Mouse (Mus musculus): ENCODE results near the gene Zfp575. TPM values are rescaled to one million over a fixed set of nuclear protein-coding genes. Genes with fewer than 3 reads are reported as not detected.

Zfp575 gene
- polyA plus RNA-seq, 1 experiment, result 2.6 TPM

DNA sequence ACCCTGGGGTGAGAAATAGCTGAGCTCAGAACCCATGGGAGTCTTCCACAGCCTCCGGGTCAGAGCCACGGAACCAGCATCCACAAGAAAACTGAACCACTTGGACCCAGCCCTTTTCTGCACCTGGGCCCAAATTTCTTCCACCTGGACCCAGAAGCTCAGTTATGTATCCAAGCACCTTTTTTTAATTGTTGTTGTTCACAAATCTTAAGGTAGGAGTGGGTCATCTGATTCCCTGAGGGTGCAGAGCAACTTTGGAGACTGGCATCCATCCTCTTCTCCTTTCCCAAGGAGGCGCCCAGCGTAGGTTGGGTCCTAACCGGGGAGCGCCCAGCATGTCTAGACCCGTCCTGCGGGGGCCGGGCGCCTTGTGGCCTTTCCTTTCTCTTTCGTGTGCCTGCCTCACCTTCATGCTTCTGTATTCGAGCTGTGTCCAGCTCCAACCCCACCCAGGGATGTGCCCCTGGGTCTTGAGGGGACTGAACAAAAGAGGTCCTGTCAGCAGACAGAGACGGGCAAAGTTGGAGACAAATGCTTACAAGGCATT is 41.3 kb downstream of the Zfp575 start, which contains the start of the genes Pinlyp and Xrcc1:
Gene Pinlyp, minus strand, starts transcription at position 51 of the 547 bp plus-strand sequence.
Gene Xrcc1, plus strand, starts transcription at position 222 of the 547 bp plus-strand sequence.
- H3K4me1 ChIP-seq (ENCODE audit: control insufficient read depth, insufficient read depth, low read length), result no peaks in the 10 kb centered on the region
- no peak within 1 kb of the TSS for H3K27ac ChIP-seq (ENCODE audit: insufficient read depth, low read length)
- TF ChIP-seq CTCF (IDR thresholded peaks at IDR 0.05; ENCODE audit: borderline replicate concordance, insufficient read depth, low read length) (no peak), POLR2A (IDR thresholded peaks at IDR 0.05; ENCODE audit: low read depth, low read length) (no peak)
- H3K4me3 ChIP-seq (ENCODE audit: insufficient read depth, low read length), result peak within 1 kb of the TSS; percentile 71

DNA sequence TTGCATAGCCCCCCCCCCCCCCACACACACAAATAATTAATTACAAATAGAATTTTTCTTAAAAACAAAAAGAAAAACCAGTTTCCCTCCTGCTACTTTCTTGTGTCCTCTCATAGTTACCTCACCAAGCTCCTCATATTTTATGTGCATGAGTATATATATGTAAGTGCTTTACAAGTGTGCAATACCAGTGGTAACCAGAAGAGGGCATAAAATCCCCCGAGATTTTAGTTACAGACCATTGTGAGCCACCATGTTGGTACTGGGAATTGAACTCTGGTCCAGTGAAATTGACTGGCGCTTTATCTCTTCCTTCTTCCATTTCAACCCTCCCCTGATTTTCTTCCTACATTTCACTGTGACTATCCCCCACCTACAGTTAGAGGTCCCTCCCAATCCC is 42.9 kb downstream of the Zfp575 start:
- Histone ChIP-seq H3K4me3 (ENCODE audit: insufficient read depth, low read length) (no peak overlapping the region), H3K4me1 (ENCODE audit: control insufficient read depth, insufficient read depth, low read length) (no peaks in the 10 kb centered on the region), H3K27ac (ENCODE audit: insufficient read depth, low read length) (no peak overlapping the region)
- TF ChIP-seq POLR2A (IDR thresholded peaks at IDR 0.05; ENCODE audit: low read depth, low read length) (no peak), CTCF (IDR thresholded peaks at IDR 0.05; ENCODE audit: borderline replicate concordance, insufficient read depth, low read length) (no peak)

DNA sequence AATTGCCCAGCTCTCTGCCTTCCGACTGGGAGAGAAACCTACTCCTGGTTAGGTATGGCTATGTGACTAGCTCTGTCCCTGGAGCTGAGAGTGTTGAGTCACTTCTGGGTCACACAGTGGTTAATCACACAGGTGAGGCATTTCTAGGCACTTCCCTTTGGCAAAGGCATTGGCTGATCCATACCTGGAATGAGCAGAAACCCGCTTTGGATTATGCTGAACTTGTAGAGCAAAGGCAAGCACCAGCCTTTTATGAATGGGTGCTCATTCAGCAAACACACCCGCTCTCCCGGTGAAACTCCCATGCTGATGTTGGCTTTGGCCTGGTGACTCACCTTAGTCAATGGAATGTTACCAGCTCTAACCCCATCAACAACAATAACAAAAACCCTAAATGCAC is 47.8 kb downstream of the Zfp575 start:
- Histone ChIP-seq H3K4me3 (ENCODE audit: insufficient read depth, low read length) (no peak overlapping the region), H3K27ac (ENCODE audit: insufficient read depth, low read length) (no peak overlapping the region), H3K4me1 (ENCODE audit: control insufficient read depth, insufficient read depth, low read length) (no peaks in the 10 kb centered on the region)
- TF ChIP-seq CTCF (IDR thresholded peaks at IDR 0.05; ENCODE audit: borderline replicate concordance, insufficient read depth, low read length) (no peak), POLR2A (IDR thresholded peaks at IDR 0.05; ENCODE audit: low read depth, low read length) (no peak)

DNA sequence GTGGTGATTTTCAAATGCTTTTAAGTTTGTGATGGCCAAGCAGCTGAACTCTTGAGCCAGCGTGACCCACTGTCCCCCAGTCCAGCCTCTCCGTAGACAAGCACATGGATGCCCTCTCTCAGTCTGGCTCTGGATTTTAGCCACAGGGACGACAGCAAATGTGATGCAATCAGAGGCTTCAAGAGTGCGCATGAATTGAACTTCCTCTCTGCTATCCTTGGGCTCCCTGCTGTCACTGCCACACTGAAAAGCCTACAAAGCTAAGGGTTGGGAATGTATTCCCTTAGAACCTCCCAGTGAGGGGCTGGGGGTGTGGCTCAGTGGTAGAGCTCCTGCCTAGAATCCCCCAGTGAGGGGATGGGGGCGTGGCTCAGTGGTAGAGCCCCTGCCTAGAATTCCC is 48.7 kb downstream of the Zfp575 start:
- no peak overlapping the region for H3K4me3 ChIP-seq (ENCODE audit: insufficient read depth, low read length)
- H3K27ac ChIP-seq (ENCODE audit: insufficient read depth, low read length), result no peak overlapping the region
- TF ChIP-seq CTCF (IDR thresholded peaks at IDR 0.05; ENCODE audit: borderline replicate concordance, insufficient read depth, low read length) (no peak), POLR2A (IDR thresholded peaks at IDR 0.05; ENCODE audit: low read depth, low read length) (no peak)
- no peaks in the 10 kb centered on the region for H3K4me1 ChIP-seq (ENCODE audit: control insufficient read depth, insufficient read depth, low read length)

DNA sequence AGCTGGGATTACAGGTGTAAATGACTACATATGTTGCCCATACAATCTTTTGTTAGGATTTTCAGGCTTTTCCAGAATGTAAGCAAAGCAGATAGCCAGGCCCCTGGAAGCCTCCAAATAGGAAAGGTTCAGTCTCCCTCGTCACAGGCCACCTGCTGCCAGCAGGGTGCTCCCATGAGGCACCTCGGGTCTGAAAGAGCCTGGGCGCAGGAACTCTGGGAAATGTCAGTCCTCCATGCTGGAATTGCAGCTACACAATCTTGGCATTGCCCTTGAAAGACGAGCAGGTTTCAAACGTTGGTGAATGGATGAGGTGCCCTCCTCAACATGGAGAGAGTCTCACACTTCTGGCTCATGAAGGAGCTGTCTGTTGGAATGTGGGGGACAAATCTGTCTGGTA is 49.3 kb downstream of the Zfp575 start:
- Histone ChIP-seq H3K27ac (ENCODE audit: insufficient read depth, low read length) (no peak overlapping the region), H3K4me3 (ENCODE audit: insufficient read depth, low read length) (no peak overlapping the region), H3K4me1 (ENCODE audit: control insufficient read depth, insufficient read depth, low read length) (no peaks in the 10 kb centered on the region)
- TF ChIP-seq CTCF (IDR thresholded peaks at IDR 0.05; ENCODE audit: borderline replicate concordance, insufficient read depth, low read length), result no peak
- TF ChIP-seq POLR2A (IDR thresholded peaks at IDR 0.05; ENCODE audit: low read depth, low read length), result 0 out of 2 replicates have a peak, but pooled peaks have one; percentile 7

DNA sequence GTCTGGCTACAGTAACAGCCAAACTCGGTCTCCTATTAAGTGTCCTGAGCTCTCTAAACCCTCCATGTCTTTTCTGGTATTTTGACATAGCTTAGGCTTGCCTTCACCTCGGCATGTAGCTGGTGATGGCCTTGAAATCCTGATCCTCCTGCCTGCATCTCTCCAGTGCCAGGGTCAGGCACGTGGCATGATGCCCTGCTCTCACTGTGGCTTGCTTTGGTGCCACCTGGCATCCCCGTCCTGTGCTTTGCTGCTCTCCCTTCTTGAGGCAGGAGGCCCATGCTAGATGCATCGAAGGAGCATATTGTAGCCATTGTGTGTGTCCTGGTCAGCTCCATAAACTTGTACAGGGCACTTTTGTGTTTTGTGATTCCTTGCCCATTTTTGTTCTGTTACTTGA is 49.9 kb downstream of the Zfp575 start:
- Histone ChIP-seq H3K4me3 (ENCODE audit: insufficient read depth, low read length) (no peak overlapping the region), H3K27ac (ENCODE audit: insufficient read depth, low read length) (no peak overlapping the region), H3K4me1 (ENCODE audit: control insufficient read depth, insufficient read depth, low read length) (peaks cover under 1% of the 10 kb centered on the region; the same call in 1 of the 2 replicates)
- TF ChIP-seq CTCF (IDR thresholded peaks at IDR 0.05; ENCODE audit: borderline replicate concordance, insufficient read depth, low read length) (no peak), POLR2A (IDR thresholded peaks at IDR 0.05; ENCODE audit: low read depth, low read length) (peak; percentile 49)

DNA sequence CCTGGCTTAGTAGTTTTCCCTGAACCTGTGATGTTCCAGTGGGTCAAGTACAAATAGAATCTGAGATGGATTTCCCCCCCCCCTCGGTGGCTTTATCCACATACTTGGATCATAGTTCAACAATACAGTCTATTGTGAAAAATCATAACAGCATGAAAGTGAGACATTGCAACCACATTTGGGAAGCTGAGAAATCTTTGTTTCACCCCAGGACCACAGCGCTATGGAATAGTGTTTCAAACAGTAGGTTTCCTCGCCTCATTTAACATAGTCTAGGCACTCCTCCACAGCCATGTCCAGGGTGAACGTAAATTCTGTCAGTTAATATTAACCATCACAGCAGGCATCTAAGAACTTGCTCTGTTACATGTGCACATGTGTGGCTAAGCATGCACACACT is 50.4 kb downstream of the Zfp575 start:
- TF ChIP-seq CTCF (IDR thresholded peaks at IDR 0.05; ENCODE audit: borderline replicate concordance, insufficient read depth, low read length) (no peak), POLR2A (IDR thresholded peaks at IDR 0.05; ENCODE audit: low read depth, low read length) (no peak; the same call in 1 of the 2 replicates)
- Histone ChIP-seq H3K4me3 (ENCODE audit: insufficient read depth, low read length) (no peak overlapping the region), H3K4me1 (ENCODE audit: control insufficient read depth, insufficient read depth, low read length) (peaks cover 5% of the 10 kb centered on the region; the same call in 1 of the 2 replicates), H3K27ac (ENCODE audit: insufficient read depth, low read length) (no peak overlapping the region)

DNA sequence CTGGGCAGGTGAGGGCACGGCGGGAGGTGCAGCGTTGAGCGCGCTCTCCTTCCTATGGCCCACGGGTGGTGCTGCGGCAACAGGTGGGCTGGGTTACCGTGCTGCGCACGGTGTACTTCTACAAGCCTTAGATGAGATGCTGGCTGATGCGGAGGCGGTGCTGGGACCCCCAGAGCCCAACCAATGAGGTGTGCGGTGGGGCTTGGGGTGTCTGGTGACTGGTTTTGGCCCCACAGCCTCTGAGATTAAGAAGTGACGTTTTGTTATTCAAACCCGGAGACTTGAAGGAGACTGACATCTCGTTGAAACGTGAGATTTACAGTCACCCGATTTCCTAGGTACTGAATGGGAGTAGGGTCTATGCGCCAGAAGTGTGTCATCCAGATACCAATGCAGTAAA is 53.1 kb downstream of the Zfp575 start:
- Histone ChIP-seq H3K4me3 (ENCODE audit: insufficient read depth, low read length) (no peak overlapping the region), H3K4me1 (ENCODE audit: control insufficient read depth, insufficient read depth, low read length) (peaks cover 6% of the 10 kb centered on the region; the same call in 1 of the 2 replicates), H3K27ac (ENCODE audit: insufficient read depth, low read length) (no peak overlapping the region)
- TF ChIP-seq CTCF (IDR thresholded peaks at IDR 0.05; ENCODE audit: borderline replicate concordance, insufficient read depth, low read length) (no peak), POLR2A (IDR thresholded peaks at IDR 0.05; ENCODE audit: low read depth, low read length) (no peak)

Other genes starting within 250 kb of the Zfp575 start
- gene Lypd5, start 238.4 kb downstream of the Zfp575 start, polyA plus RNA-seq (2011; ENCODE audit: insufficient read length, low read depth, missing spikeins), result not detected in 2 replicates
- gene Kcnn4, start 217.4 kb downstream of the Zfp575 start, polyA plus RNA-seq (2011; ENCODE audit: insufficient read length, low read depth, missing spikeins), result 1.9 and 3.4 TPM in 2 replicates
- gene Smg9, start 188.0 kb downstream of the Zfp575 start, polyA plus RNA-seq (2011; ENCODE audit: insufficient read length, low read depth, missing spikeins), result 14.8 and 18.1 TPM in 2 replicates
- not detected in 2 replicates for gene Irgc1, start 135.3 kb downstream of the Zfp575 start, polyA plus RNA-seq (2011; ENCODE audit: insufficient read length, low read depth, missing spikeins)
- 35.2 and 70.2 TPM in 2 replicates for gene Plaur, start 125.2 kb downstream of the Zfp575 start, polyA plus RNA-seq (2011; ENCODE audit: insufficient read length, low read depth, missing spikeins)
- 1.2 and 3.3 TPM in 2 replicates for gene Cadm4, start 105.6 kb downstream of the Zfp575 start, polyA plus RNA-seq (2011; ENCODE audit: insufficient read length, low read depth, missing spikeins)
- 5.6 and 8.9 TPM in 2 replicates for gene Zfp428, start 80.6 kb downstream of the Zfp575 start, polyA plus RNA-seq (2011; ENCODE audit: insufficient read length, low read depth, missing spikeins)
- not detected in 2 replicates for gene AC161166.1, start 75.2 kb downstream of the Zfp575 start, polyA plus RNA-seq (2011; ENCODE audit: insufficient read length, low read depth, missing spikeins)
- 17.6 and 21.7 TPM in 2 replicates for gene Irgq, start 57.0 kb downstream of the Zfp575 start, polyA plus RNA-seq (2011; ENCODE audit: insufficient read length, low read depth, missing spikeins)
- not detected in 2 replicates for gene Pinlyp, start 41.5 kb downstream of the Zfp575 start, polyA plus RNA-seq (2011; ENCODE audit: insufficient read length, low read depth, missing spikeins)
- 33.3 and 41.3 TPM in 2 replicates for gene Xrcc1, start 41.4 kb downstream of the Zfp575 start, polyA plus RNA-seq (2011; ENCODE audit: insufficient read length, low read depth, missing spikeins)
- gene Ethe1, start 98 bp downstream of the Zfp575 start, polyA plus RNA-seq (2011; ENCODE audit: insufficient read length, low read depth, missing spikeins), result 11.3 and 16.2 TPM in 2 replicates
- gene Phldb3, start 23.1 kb upstream of the Zfp575 start, polyA plus RNA-seq (2011; ENCODE audit: insufficient read length, low read depth, missing spikeins), result 0.76 and 0.97 TPM in 2 replicates
- not detected in 2 replicates for gene Lypd3, start 48.9 kb upstream of the Zfp575 start, polyA plus RNA-seq (2011; ENCODE audit: insufficient read length, low read depth, missing spikeins)
- not detected in 2 replicates for gene Tex101, start 89.0 kb upstream of the Zfp575 start, polyA plus RNA-seq (2011; ENCODE audit: insufficient read length, low read depth, missing spikeins)
- not detected in 2 replicates for gene BC049730, start 121.6 kb upstream of the Zfp575 start, polyA plus RNA-seq (2011; ENCODE audit: insufficient read length, low read depth, missing spikeins)
- gene Gm4763, start 139.3 kb upstream of the Zfp575 start, polyA plus RNA-seq (2011; ENCODE audit: insufficient read length, low read depth, missing spikeins), result not detected in 2 replicates
- not detected in 2 replicates for gene Cd177, start 172.7 kb upstream of the Zfp575 start, polyA plus RNA-seq (2011; ENCODE audit: insufficient read length, low read depth, missing spikeins)
- gene Ceacam10, start 189.6 kb upstream of the Zfp575 start, polyA plus RNA-seq (2011; ENCODE audit: insufficient read length, low read depth, missing spikeins), result not detected in 2 replicates